Mouse (Mus musculus) fibroblast of lung, adult 2 months (primary cell): Measurements from ENCODE around the gene Vcl.

Source experiments
- DNase-seq: peaks from one replicate; pipeline ENCODE4 v3.0.0-alpha.2; 2011; ENCODE audit warnings: low read depth

Vcl gene

GRCm38 (mm10) chr14:20945296-20945695 is 16.1 kb downstream of the Vcl start:
- DNase-seq: no peak

GRCm38 (mm10) chr14:20956021-20956420 is 26.8 kb downstream of the Vcl start:
- DNase-seq: no peak

GRCm38 (mm10) chr14:20958971-20959370 is 29.8 kb downstream of the Vcl start:
- no peak for DNase-seq

- no peak for DNase-seq
Observed at GRCm38 (mm10) chr14:20962466-20962865, 33.3 kb downstream of the Vcl start.

GRCm38 (mm10) chr14:20962906-20963305 is 33.7 kb downstream of the Vcl start:
- DNase-seq: no peak

GRCm38 (mm10) chr14:20963863-20964262 is 34.7 kb downstream of the Vcl start:
- DNase-seq: no peak

- DNase-seq: no peak
Observed at GRCm38 (mm10) chr14:20964285-20964684, 35.1 kb downstream of the Vcl start.

- no peak for DNase-seq
Observed at GRCm38 (mm10) chr14:20966959-20967670, 37.9 kb downstream of the Vcl start.

GRCm38 (mm10) chr14:20969066-20969465 is 39.9 kb downstream of the Vcl start:
- DNase-seq: peak; percentile 34

- no peak for DNase-seq
Observed at GRCm38 (mm10) chr14:20970389-20970788, 41.2 kb downstream of the Vcl start.

GRCm38 (mm10) chr14:20970927-20971326 is 41.7 kb downstream of the Vcl start:
- no peak for DNase-seq

GRCm38 (mm10) chr14:20973821-20974220 is 44.6 kb downstream of the Vcl start:
- no peak for DNase-seq

- no peak for DNase-seq
Observed at GRCm38 (mm10) chr14:20976741-20977140, 47.5 kb downstream of the Vcl start.

- DNase-seq: no peak
Observed at GRCm38 (mm10) chr14:20977726-20978125, 48.5 kb downstream of the Vcl start.

GRCm38 (mm10) chr14:20983832-20984231 is 54.6 kb downstream of the Vcl start:
- DNase-seq: no peak

- no peak for DNase-seq
Observed at GRCm38 (mm10) chr14:20985482-20985881, 56.3 kb downstream of the Vcl start.

- no peak for DNase-seq
Observed at GRCm38 (mm10) chr14:20991492-20991891, 62.3 kb downstream of the Vcl start.

GRCm38 (mm10) chr14:20993067-20993691 is 64.0 kb downstream of the Vcl start:
- no peak for DNase-seq

GRCm38 (mm10) chr14:20994475-20994874 is 65.3 kb downstream of the Vcl start:
- DNase-seq: no peak

GRCm38 (mm10) chr14:20995497-20995896 is 66.3 kb downstream of the Vcl start:
- DNase-seq: no peak

GRCm38 (mm10) chr14:20996361-20996760 is 67.2 kb downstream of the Vcl start:
- DNase-seq: no peak

- DNase-seq: no peak
Observed at GRCm38 (mm10) chr14:20997548-20997947, 68.3 kb downstream of the Vcl start.

- no peak for DNase-seq
Observed at GRCm38 (mm10) chr14:20999617-21000016, 70.4 kb downstream of the Vcl start.

- DNase-seq: no peak
Observed at GRCm38 (mm10) chr14:21013800-21014334, 84.7 kb downstream of the Vcl start.
